Mouse (Mus musculus): ENCODE measurements around the gene Pi4kb. TPM values are rescaled to one million over a fixed set of nuclear protein-coding genes. Genes with fewer than 3 reads are reported as not detected.
A peak's percentile ranks its signal among the peaks of the same experiment; 100 is the strongest.

Pi4kb gene
- polyA plus RNA-seq, 2 experiments, result 30.4 to 54.7 TPM

- WGBS, result 90% methylated on average over 7 of the region's 7 CpGs
- no peak overlapping the region for H3K9ac ChIP-seq (ENCODE audit: low read depth, low read length, severe bottlenecking)
- no peaks in the 10 kb centered on the region for H3K4me1 ChIP-seq (ENCODE audit: control insufficient read depth, insufficient read depth, low read length)
- TF ChIP-seq POLR2A (IDR thresholded peaks at IDR 0.05; ENCODE audit: borderline replicate concordance, extremely low read depth, insufficient read depth, insufficient read length), result no peak
- no peak overlapping the region for H3K4me2 ChIP-seq (replicated peaks; ENCODE audit: low read depth, low read length, severe bottlenecking)
- H3K4me3 ChIP-seq (replicated peaks; ENCODE audit: low read length), result no peak overlapping the region
- H3K36me3 ChIP-seq (ENCODE audit: control insufficient read depth, insufficient read depth, low read length), result peaks cover 38% of the 10 kb centered on the region
- DNase-seq (ENCODE audit: low spot score) (no peak), ATAC-seq (ENCODE audit: low FRiP score, low read depth) (peak; percentile 8; the same call in 1 of the 2 replicates)
- no peaks in the 10 kb centered on the region for H3K27me3 ChIP-seq (ENCODE audit: control insufficient read depth, insufficient read depth, low read length)
- no peak overlapping the region for H3K27ac ChIP-seq (replicated peaks; ENCODE audit: low read depth, low read length)
- H3K9me3 ChIP-seq (ENCODE audit: control insufficient read depth, low read length), result no peaks in the 10 kb centered on the region
Measured at GRCm38 (mm10) chr3:95056275-95056674, 81.7 kb downstream of the Pi4kb start.

Small RNAs within 50 kb of the gene (microRNA-seq; reads per million reads assigned to microRNA genes)
- gene Mir7013, result not detected

Other genes starting within 250 kb of the Pi4kb start
- gene Cgn, start 188.2 kb upstream of the Pi4kb start, polyA plus RNA-seq (2012; rRNA removed), result 3.4 and 4.6 TPM in 2 replicates
- gene Cgn, start 188.2 kb upstream of the Pi4kb start, polyA plus RNA-seq (2014; fragmentation: Nextera tagmentation; extraction: Ambion mirVana), result 7.5 and 8.0 TPM in 2 replicates
- 45.8 and 60.1 TPM in 2 replicates for gene Pogz, start 137.2 kb upstream of the Pi4kb start, polyA plus RNA-seq (2012; rRNA removed)
- gene Pogz, start 137.2 kb upstream of the Pi4kb start, polyA plus RNA-seq (2014; fragmentation: Nextera tagmentation; extraction: Ambion mirVana), result 19.6 and 20.7 TPM in 2 replicates
- gene Psmb4, start 87.8 kb upstream of the Pi4kb start, polyA plus RNA-seq (2012; rRNA removed), result 348 and 378 TPM in 2 replicates
- gene Psmb4, start 87.8 kb upstream of the Pi4kb start, polyA plus RNA-seq (2014; fragmentation: Nextera tagmentation; extraction: Ambion mirVana), result 369 and 384 TPM in 2 replicates
- 28.7 and 32.9 TPM in 2 replicates for gene Selenbp1, start 41.7 kb upstream of the Pi4kb start, polyA plus RNA-seq (2012; rRNA removed)
- 29.5 and 34.9 TPM in 2 replicates for gene Selenbp1, start 41.7 kb upstream of the Pi4kb start, polyA plus RNA-seq (2014; fragmentation: Nextera tagmentation; extraction: Ambion mirVana)
- 29.9 and 36.4 TPM in 2 replicates for gene Rfx5, start 20.7 kb upstream of the Pi4kb start, polyA plus RNA-seq (2012; rRNA removed)
- gene Rfx5, start 20.7 kb upstream of the Pi4kb start, polyA plus RNA-seq (2014; fragmentation: Nextera tagmentation; extraction: Ambion mirVana), result 12.5 and 12.9 TPM in 2 replicates
- 26.8 and 28.8 TPM in 2 replicates for gene Zfp687, start 40.7 kb downstream of the Pi4kb start, polyA plus RNA-seq (2012; rRNA removed)
- 18.8 and 23.2 TPM in 2 replicates for gene Zfp687, start 40.7 kb downstream of the Pi4kb start, polyA plus RNA-seq (2014; fragmentation: Nextera tagmentation; extraction: Ambion mirVana)
- gene Psmd4, start 67.9 kb downstream of the Pi4kb start, polyA plus RNA-seq (2012; rRNA removed), result 249 and 282 TPM in 2 replicates
- 258 and 280 TPM in 2 replicates for gene Psmd4, start 67.9 kb downstream of the Pi4kb start, polyA plus RNA-seq (2014; fragmentation: Nextera tagmentation; extraction: Ambion mirVana)
- 35.1 and 41.2 TPM in 2 replicates for gene Pip5k1a, start 132.2 kb downstream of the Pi4kb start, polyA plus RNA-seq (2012; rRNA removed)
- 15.7 and 16.5 TPM in 2 replicates for gene Pip5k1a, start 132.2 kb downstream of the Pi4kb start, polyA plus RNA-seq (2014; fragmentation: Nextera tagmentation; extraction: Ambion mirVana)
- 125 and 130 TPM in 2 replicates for gene Vps72, start 136.3 kb downstream of the Pi4kb start, polyA plus RNA-seq (2012; rRNA removed)
- gene Vps72, start 136.3 kb downstream of the Pi4kb start, polyA plus RNA-seq (2014; fragmentation: Nextera tagmentation; extraction: Ambion mirVana), result 141 and 163 TPM in 2 replicates
- gene Tmod4, start 149.7 kb downstream of the Pi4kb start, polyA plus RNA-seq (2012; rRNA removed), result 3.2 and 5.0 TPM in 2 replicates
- 2.9 and 3.7 TPM in 2 replicates for gene Tmod4, start 149.7 kb downstream of the Pi4kb start, polyA plus RNA-seq (2014; fragmentation: Nextera tagmentation; extraction: Ambion mirVana)
- gene Scnm1, start 159.3 kb downstream of the Pi4kb start, polyA plus RNA-seq (2012; rRNA removed), result 85.0 and 106 TPM in 2 replicates
- 65.7 and 73.1 TPM in 2 replicates for gene Scnm1, start 159.3 kb downstream of the Pi4kb start, polyA plus RNA-seq (2014; fragmentation: Nextera tagmentation; extraction: Ambion mirVana)
- gene Lysmd1, start 159.4 kb downstream of the Pi4kb start, polyA plus RNA-seq (2012; rRNA removed), result 11.7 and 11.8 TPM in 2 replicates
- gene Lysmd1, start 159.4 kb downstream of the Pi4kb start, polyA plus RNA-seq (2014; fragmentation: Nextera tagmentation; extraction: Ambion mirVana), result 13.3 and 15.3 TPM in 2 replicates
- 4.4 and 4.9 TPM in 2 replicates for gene Tnfaip8l2, start 167.6 kb downstream of the Pi4kb start, polyA plus RNA-seq (2012; rRNA removed)
- 6.1 and 8.0 TPM in 2 replicates for gene Tnfaip8l2, start 167.6 kb downstream of the Pi4kb start, polyA plus RNA-seq (2014; fragmentation: Nextera tagmentation; extraction: Ambion mirVana)
- gene Sema6c, start 185.7 kb downstream of the Pi4kb start, polyA plus RNA-seq (2012; rRNA removed), result 56.5 and 79.0 TPM in 2 replicates
- 14.0 and 15.7 TPM in 2 replicates for gene Sema6c, start 185.7 kb downstream of the Pi4kb start, polyA plus RNA-seq (2014; fragmentation: Nextera tagmentation; extraction: Ambion mirVana)
- gene Gabpb2, start 243.2 kb downstream of the Pi4kb start, polyA plus RNA-seq (2012; rRNA removed), result 26.2 and 26.4 TPM in 2 replicates
- gene Gabpb2, start 243.2 kb downstream of the Pi4kb start, polyA plus RNA-seq (2014; fragmentation: Nextera tagmentation; extraction: Ambion mirVana), result 9.7 and 11.5 TPM in 2 replicates

All from limb, embryonic 14.5 days (tissue).